Mouse (Mus musculus): ENCODE data around the gene Gabra5. TPM values are rescaled to one million over a fixed set of nuclear protein-coding genes. Genes with fewer than 3 reads are reported as not detected.

Gene Gabra5
- not detected in 2 replicates for polyA plus RNA-seq (2012; rRNA removed)

GRCm38 (mm10) chr7:57509681-57510141, at the start of gene Gabra5:
Gabra5 (minus strand) TSS chr7:57510059.
- H3K36me3 ChIP-seq (ENCODE audit: control insufficient read depth, insufficient read depth, low read length) = no peaks in the 10 kb centered on the region
- 6% methylated on average over 59 of the region's 59 CpGs for WGBS
- DNase-seq (ENCODE audit: low read depth in 1 of 2, low spot score in 2 of 2) = no peak
- H3K4me1 ChIP-seq (ENCODE audit: control insufficient read depth, insufficient read depth, insufficient read length) = no peaks in the 10 kb centered on the region
- no peak within 1 kb of the TSS for H3K4me3 ChIP-seq (ENCODE audit: extremely low read depth, insufficient read depth, insufficient read length)
- H3K27ac ChIP-seq (ENCODE audit: insufficient read depth, low read length) = no peak within 1 kb of the TSS
- H3K27me3 ChIP-seq (ENCODE audit: control insufficient read depth, insufficient read depth, low read length) = peaks cover 1% of the 10 kb centered on the region; the same call in 1 of the 2 replicates
- no peak for TF ChIP-seq CTCF (IDR thresholded peaks at IDR 0.05; ENCODE audit: extremely low read depth, insufficient read depth, insufficient read length, insufficient replicate concordance)
- TF ChIP-seq POLR2A (IDR thresholded peaks at IDR 0.05; ENCODE audit: low read depth, low read length) = no peak

GRCm38 (mm10) chr7:57538565-57538964, 28.7 kb upstream of the Gabra5 start:
- no peaks in the 10 kb centered on the region for H3K27me3 ChIP-seq (ENCODE audit: control insufficient read depth, insufficient read depth, low read length)
- DNase-seq (ENCODE audit: low read depth in 1 of 2, low spot score in 2 of 2) = no peak
- TF ChIP-seq CTCF (IDR thresholded peaks at IDR 0.05; ENCODE audit: extremely low read depth, insufficient read depth, insufficient read length, insufficient replicate concordance) = no peak
- no peak for TF ChIP-seq POLR2A (IDR thresholded peaks at IDR 0.05; ENCODE audit: low read depth, low read length)
- 28% methylated on average over 7 of the region's 7 CpGs for WGBS
- H3K36me3 ChIP-seq (ENCODE audit: control insufficient read depth, insufficient read depth, low read length) = no peaks in the 10 kb centered on the region
- H3K4me1 ChIP-seq (ENCODE audit: control insufficient read depth, insufficient read depth, insufficient read length) = no peaks in the 10 kb centered on the region
- H3K4me3 ChIP-seq (ENCODE audit: extremely low read depth, insufficient read depth, insufficient read length) = no peak overlapping the region
- no peak overlapping the region for H3K27ac ChIP-seq (ENCODE audit: insufficient read depth, low read length)

GRCm38 (mm10) chr7:57532676-57533075, 22.8 kb upstream of the Gabra5 start:
- H3K4me1 ChIP-seq (ENCODE audit: control insufficient read depth, insufficient read depth, insufficient read length) = no peaks in the 10 kb centered on the region
- H3K36me3 ChIP-seq (ENCODE audit: control insufficient read depth, insufficient read depth, low read length) = no peaks in the 10 kb centered on the region
- no peaks in the 10 kb centered on the region for H3K27me3 ChIP-seq (ENCODE audit: control insufficient read depth, insufficient read depth, low read length)
- no peak overlapping the region for H3K27ac ChIP-seq (ENCODE audit: insufficient read depth, low read length)
- DNase-seq (ENCODE audit: low read depth in 1 of 2, low spot score in 2 of 2) = no peak
- TF ChIP-seq POLR2A (IDR thresholded peaks at IDR 0.05; ENCODE audit: low read depth, low read length) = no peak
- no peak for TF ChIP-seq CTCF (IDR thresholded peaks at IDR 0.05; ENCODE audit: extremely low read depth, insufficient read depth, insufficient read length, insufficient replicate concordance)
- 77% methylated on average over 10 of the region's 10 CpGs for WGBS
- no peak overlapping the region for H3K4me3 ChIP-seq (ENCODE audit: extremely low read depth, insufficient read depth, insufficient read length)

- H3K27me3 ChIP-seq (ENCODE audit: control insufficient read depth, insufficient read depth, low read length) = no peaks in the 10 kb centered on the region
- no peak overlapping the region for H3K27ac ChIP-seq (ENCODE audit: insufficient read depth, low read length)
- H3K4me3 ChIP-seq (ENCODE audit: extremely low read depth, insufficient read depth, insufficient read length) = no peak overlapping the region
- TF ChIP-seq POLR2A (IDR thresholded peaks at IDR 0.05; ENCODE audit: low read depth, low read length) = no peak
- no peak for TF ChIP-seq CTCF (IDR thresholded peaks at IDR 0.05; ENCODE audit: extremely low read depth, insufficient read depth, insufficient read length, insufficient replicate concordance)
- WGBS = 84% methylated on average over 8 of the region's 8 CpGs
- no peak for DNase-seq (ENCODE audit: low read depth in 1 of 2, low spot score in 2 of 2)
- no peaks in the 10 kb centered on the region for H3K36me3 ChIP-seq (ENCODE audit: control insufficient read depth, insufficient read depth, low read length)
- H3K4me1 ChIP-seq (ENCODE audit: control insufficient read depth, insufficient read depth, insufficient read length) = no peaks in the 10 kb centered on the region
Observed at GRCm38 (mm10) chr7:57529954-57530353, 20.1 kb upstream of the Gabra5 start.

- H3K4me3 ChIP-seq (ENCODE audit: extremely low read depth, insufficient read depth, insufficient read length) = no peak overlapping the region
- no peak for DNase-seq (ENCODE audit: low read depth in 1 of 2, low spot score in 2 of 2)
- TF ChIP-seq CTCF (IDR thresholded peaks at IDR 0.05; ENCODE audit: extremely low read depth, insufficient read depth, insufficient read length, insufficient replicate concordance) = no peak
- TF ChIP-seq POLR2A (IDR thresholded peaks at IDR 0.05; ENCODE audit: low read depth, low read length) = no peak
- no peaks in the 10 kb centered on the region for H3K4me1 ChIP-seq (ENCODE audit: control insufficient read depth, insufficient read depth, insufficient read length)
- no peaks in the 10 kb centered on the region for H3K27me3 ChIP-seq (ENCODE audit: control insufficient read depth, insufficient read depth, low read length)
- H3K27ac ChIP-seq (ENCODE audit: insufficient read depth, low read length) = no peak overlapping the region
- 15% methylated on average over 4 of the region's 4 CpGs for WGBS
- H3K36me3 ChIP-seq (ENCODE audit: control insufficient read depth, insufficient read depth, low read length) = no peaks in the 10 kb centered on the region
Observed at GRCm38 (mm10) chr7:57529451-57529850, 19.6 kb upstream of the Gabra5 start.

GRCm38 (mm10) chr7:57512955-57513354, 3.1 kb upstream of the Gabra5 start:
- Histone ChIP-seq H3K36me3 (ENCODE audit: control insufficient read depth, insufficient read depth, low read length) (no peaks in the 10 kb centered on the region), H3K4me1 (ENCODE audit: control insufficient read depth, insufficient read depth, insufficient read length) (no peaks in the 10 kb centered on the region), H3K27ac (ENCODE audit: insufficient read depth, low read length) (no peak overlapping the region), H3K4me3 (ENCODE audit: extremely low read depth, insufficient read depth, insufficient read length) (no peak overlapping the region), H3K27me3 (ENCODE audit: control insufficient read depth, insufficient read depth, low read length) (peaks cover 1% of the 10 kb centered on the region; the same call in 1 of the 2 replicates)
- WGBS = 35% methylated on average over 3 of the region's 3 CpGs
- no peak for TF ChIP-seq POLR2A (IDR thresholded peaks at IDR 0.05; ENCODE audit: low read depth, low read length)
- TF ChIP-seq CTCF (IDR thresholded peaks at IDR 0.05; ENCODE audit: extremely low read depth, insufficient read depth, insufficient read length, insufficient replicate concordance) = no peak
- no peak for DNase-seq (ENCODE audit: low read depth in 1 of 2, low spot score in 2 of 2)

DNA sequence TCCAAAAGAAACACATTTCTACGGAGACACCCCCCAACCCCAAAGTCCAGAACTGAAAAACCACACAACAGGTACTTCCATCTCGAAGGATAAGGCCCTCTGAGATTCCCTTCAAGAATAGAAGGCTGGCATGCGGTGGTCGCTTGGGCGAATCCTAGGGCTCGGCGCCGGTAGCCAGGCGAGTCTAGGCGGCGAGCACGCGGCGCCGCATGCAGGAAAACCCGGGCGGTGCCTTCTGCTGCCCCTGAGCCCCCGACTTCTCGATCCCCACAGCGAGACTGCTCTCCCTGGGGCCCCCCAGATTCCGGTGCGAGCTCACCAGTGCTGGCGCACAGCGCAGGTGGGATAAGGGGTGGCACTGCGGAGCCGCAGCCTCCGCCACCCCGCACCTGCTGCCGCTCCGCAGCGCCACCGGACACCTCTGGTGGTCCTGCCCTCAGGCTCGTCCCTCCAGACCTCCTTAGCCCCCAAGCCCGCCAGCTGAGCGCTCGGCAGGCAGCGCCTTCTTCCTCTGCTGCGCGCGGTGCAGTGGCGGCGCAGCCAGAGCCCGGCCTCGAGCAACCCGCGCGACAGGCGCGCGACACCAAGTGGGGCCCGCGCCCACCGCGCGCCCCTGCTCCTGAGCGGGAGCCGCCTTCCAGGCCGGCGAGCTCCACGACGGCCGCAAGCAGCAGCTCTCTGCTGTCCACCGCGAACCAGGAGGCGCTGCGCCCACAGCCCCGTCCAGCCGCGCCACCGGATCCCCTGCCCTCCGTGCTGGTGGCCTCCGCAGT, 813 bp downstream of the Gabra5 start:
- Histone ChIP-seq H3K4me3 (ENCODE audit: extremely low read depth, insufficient read depth, insufficient read length) (no peak overlapping the region), H3K27me3 (ENCODE audit: control insufficient read depth, insufficient read depth, low read length) (peaks cover 1% of the 10 kb centered on the region; the same call in 1 of the 2 replicates), H3K27ac (ENCODE audit: insufficient read depth, low read length) (no peak overlapping the region), H3K36me3 (ENCODE audit: control insufficient read depth, insufficient read depth, low read length) (no peaks in the 10 kb centered on the region), H3K4me1 (ENCODE audit: control insufficient read depth, insufficient read depth, insufficient read length) (no peaks in the 10 kb centered on the region)
- no peak for DNase-seq (ENCODE audit: low read depth in 1 of 2, low spot score in 2 of 2)
- TF ChIP-seq CTCF (IDR thresholded peaks at IDR 0.05; ENCODE audit: extremely low read depth, insufficient read depth, insufficient read length, insufficient replicate concordance) = no peak
- no peak for TF ChIP-seq POLR2A (IDR thresholded peaks at IDR 0.05; ENCODE audit: low read depth, low read length)
- 13% methylated on average over 69 of the region's 72 CpGs for WGBS
